8 mouse cellular contexts compared by ENCODE assay signal in the genomic region with DNA sequence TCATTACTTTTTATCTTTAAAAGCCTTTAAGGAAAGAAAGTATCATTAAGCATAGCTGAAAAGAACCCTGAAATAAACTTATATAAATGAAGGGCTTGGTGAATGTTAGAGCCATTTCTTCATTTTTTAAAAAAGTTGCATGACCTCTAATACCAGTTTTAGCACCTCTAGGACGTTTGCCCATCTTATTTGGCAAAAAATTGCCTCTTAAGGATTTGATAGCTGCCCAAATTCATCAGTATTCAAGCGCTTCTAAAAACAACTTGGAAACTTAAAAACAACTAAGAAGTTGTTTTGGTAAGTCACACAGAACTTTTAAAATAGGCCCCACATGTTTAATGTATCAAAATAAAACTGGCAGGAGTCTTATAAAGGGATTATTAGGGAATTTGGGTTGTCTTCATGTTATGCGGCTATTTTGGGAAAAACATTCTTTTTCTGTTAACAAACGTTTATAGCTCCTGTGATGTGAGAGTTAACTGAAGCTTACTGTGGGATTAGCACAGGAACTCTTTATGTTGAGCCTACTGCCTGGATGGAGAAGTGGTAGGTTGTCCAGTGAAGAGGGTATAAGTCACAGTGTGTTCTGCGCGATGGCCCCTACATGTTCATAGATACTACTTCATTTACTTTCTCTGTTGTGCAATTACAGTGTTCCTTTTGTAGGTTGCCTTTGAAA. TPM values are rescaled to one million over a fixed set of nuclear protein-coding genes. Genes with fewer than 3 reads are reported as not detected.
DNase-seq lines count a peak whose midpoint lies in the region; ATAC-seq lines count a peak whose summit lies in the region.
"Had no signal": no experiment of that assay in that cellular context is flagged by ENCODE, and none has a peak within 500 bp of the region (broad histone marks: within the 10 kb centered on the region; RNA-seq: fewer than 3 reads in every experiment).

No protein-coding gene starts in this region.

- 37% methylated on average over 6 of the region's 6 CpGs for WGBS in forebrain, embryonic 10.5 days
- 36% methylated on average over 6 of the region's 6 CpGs for WGBS in limb, embryonic 11.5 days
- 23% methylated on average over 6 of the region's 6 CpGs for whole genome bisulfite sequencing in stomach, embryonic 14.5 days

- no peak for DNase-seq in forebrain, embryonic 10.5 days (ENCODE audit: extremely low spot score, low spot score)
- no peak for DNase-seq in limb, embryonic 11.5 days (ENCODE audit: low spot score)
- no peak for DNase-seq in frontal cortex, postnatal 36 days (ENCODE audit: low spot score in 2 of 2)
- no peak for DNase-seq in urinary bladder, postnatal 25 days (ENCODE audit: low spot score)
- DNase-seq: right cerebral cortex, postnatal 4 days had no signal

- peaks cover 18% of the 10 kb centered on the region for H3K36me3 ChIP-seq in megakaryocyte, embryonic 14.5 days (replicated peaks; ENCODE audit: low read length)
- H3K36me3 ChIP-seq in forebrain, embryonic 10.5 days (replicated peaks), result peaks cover 18% of the 10 kb centered on the region; the same call in 1 of the 2 replicates
- H3K36me3 ChIP-seq in limb, embryonic 11.5 days (ENCODE audit: control insufficient read depth, insufficient read depth, low read length), result no peaks in the 10 kb centered on the region
- H3K36me3 ChIP-seq in stomach, embryonic 14.5 days (ENCODE audit: control insufficient read depth, insufficient read depth, low read length), result no peaks in the 10 kb centered on the region

- no peaks in the 10 kb centered on the region for H3K27me3 ChIP-seq in megakaryocyte, embryonic 14.5 days (replicated peaks)
- H3K27me3 ChIP-seq in forebrain, embryonic 10.5 days (ENCODE audit: poor library complexity, severe bottlenecking), result no peaks in the 10 kb centered on the region
- no peaks in the 10 kb centered on the region for H3K27me3 ChIP-seq in limb, embryonic 11.5 days (ENCODE audit: control insufficient read depth, insufficient read depth, low read length)
- H3K27me3 ChIP-seq in stomach, embryonic 14.5 days (ENCODE audit: control insufficient read depth, insufficient read depth, low read length), result no peaks in the 10 kb centered on the region

- ATAC-seq in megakaryocyte, adult 5-6 weeks (ENCODE audit: poor library complexity, severe bottlenecking), result no peak
- no peak for ATAC-seq in limb, embryonic 11.5 days (ENCODE audit: insufficient number of reproducible peaks, low FRiP score, low TSS enrichment, low read depth)
- ATAC-seq in stomach, embryonic 14.5 days (ENCODE audit: insufficient number of reproducible peaks, insufficient read depth, low FRiP score, low read depth), result no peak

- H3K4me2 ChIP-seq in limb, embryonic 11.5 days (ENCODE audit: low read depth, severe bottlenecking), result peak overlapping the region; percentile 62
- H3K4me2 ChIP-seq in stomach, embryonic 14.5 days (replicated peaks; ENCODE audit: low read depth, low read length), result peak overlapping the region; percentile 66

- no peaks in the 10 kb centered on the region for H3K9me3 ChIP-seq in megakaryocyte, embryonic 14.5 days
- no peaks in the 10 kb centered on the region for H3K9me3 ChIP-seq in forebrain, embryonic 10.5 days
- no peaks in the 10 kb centered on the region for H3K9me3 ChIP-seq in limb, embryonic 11.5 days (ENCODE audit: control insufficient read depth, low read length)
- H3K9me3 ChIP-seq in stomach, embryonic 14.5 days (ENCODE audit: control insufficient read depth, low read depth, low read length), result no peaks in the 10 kb centered on the region

- peaks cover 49% of the 10 kb centered on the region for H3K4me1 ChIP-seq in megakaryocyte, embryonic 14.5 days
- peaks cover 31% of the 10 kb centered on the region for H3K4me1 ChIP-seq in forebrain, embryonic 10.5 days
- H3K4me1 ChIP-seq in limb, embryonic 11.5 days (ENCODE audit: control insufficient read depth, insufficient read depth, low read length), result 0 out of 2 replicates have a peak, but pooled peaks cover 3% of the 10 kb centered on the region
- H3K4me1 ChIP-seq in stomach, embryonic 14.5 days (ENCODE audit: control insufficient read depth, insufficient read depth, low read length), result peaks cover 18% of the 10 kb centered on the region

- peak overlapping the region; percentile 96 for H3K27ac ChIP-seq in forebrain, embryonic 10.5 days
- no peak overlapping the region for H3K27ac ChIP-seq in limb, embryonic 11.5 days (replicated peaks; ENCODE audit: low read depth, low read length)
- H3K27ac ChIP-seq in stomach, embryonic 14.5 days (ENCODE audit: low read length), result no peak overlapping the region

- H3K4me3 ChIP-seq in megakaryocyte, embryonic 14.5 days (replicated peaks), result peak overlapping the region; percentile 95
- H3K4me3 ChIP-seq in forebrain, embryonic 10.5 days, result peak overlapping the region; percentile 95
- H3K4me3 ChIP-seq in limb, embryonic 11.5 days (ENCODE audit: low read depth, low read length), result peak overlapping the region; percentile 91
- H3K4me3 ChIP-seq in stomach, embryonic 14.5 days (ENCODE audit: low read depth, low read length), result peak overlapping the region; percentile 96

- H3K9ac ChIP-seq in limb, embryonic 11.5 days (ENCODE audit: low read length), result peak overlapping the region; percentile 96; the same call in 1 of the 2 replicates
- peak overlapping the region; percentile 96 for H3K9ac ChIP-seq in stomach, embryonic 14.5 days (replicated peaks; ENCODE audit: low read depth, low read length)

RNA-seq across cellular contexts. Expression of a gene that starts 2.6 kb away (rescaled TPM):
- polyA plus RNA-seq in megakaryocyte, embryonic 14.5 days (2012; ENCODE audit: insufficient read depth, low replicate concordance), result 14.4 and 16.4 TPM in 2 replicates
- total RNA-seq in megakaryocyte, adult 5-6 weeks (2015), result 42.9 and 46.0 TPM in 2 replicates
- total RNA-seq in megakaryocyte, adult 5-6 weeks (2017), result 40.0 and 41.4 TPM in 2 replicates
- polyA plus RNA-seq in forebrain, embryonic 10.5 days (2016; fragmentation: Nextera tagmentation; extraction: Ambion mirVana), result 57.1 and 57.5 TPM in 2 replicates
- 81.6 and 87.4 TPM in 2 replicates for polyA plus RNA-seq in limb, embryonic 11.5 days (2014; fragmentation: Nextera tagmentation; extraction: Ambion mirVana)
- 63.4 and 70.2 TPM in 2 replicates for polyA plus RNA-seq in stomach, embryonic 14.5 days (2014; fragmentation: Nextera tagmentation; extraction: Ambion mirVana)
